Mouse (Mus musculus) adrenal gland, postnatal 14 days (tissue): ENCODE results near the gene Tmem274. TPM values are rescaled to one million over a fixed set of nuclear protein-coding genes. Genes with fewer than 3 reads are reported as not detected.
"Not testable (repeated sequence)": the region's sequence is repeated elsewhere in the genome, so short reads cannot be mapped to it uniquely, and the experiment has no call there.

Source experiments
- DNase-seq: peaks from one replicate; pipeline ENCODE4 v3.0.0; 2021; ENCODE audit warnings: mixed read lengths
- long read RNA-seq, 2 experiments: library from polyadenylated mRNA; stranded (forward); transcript quantifications; one replicate each; pipeline ENCODE4 v2.0.0; 2021
- total RNA-seq: library from RNA; stranded (reverse); gene quantifications from 2 replicates; pipeline ENCODE4 v1.2.3, GENCODE M21; 2021

Gene Tmem274
- not detected in 2 replicates for total RNA-seq
- long read RNA-seq, experiment 1 = 0 reads
- long read RNA-seq, experiment 2 = 0 reads

DNA sequence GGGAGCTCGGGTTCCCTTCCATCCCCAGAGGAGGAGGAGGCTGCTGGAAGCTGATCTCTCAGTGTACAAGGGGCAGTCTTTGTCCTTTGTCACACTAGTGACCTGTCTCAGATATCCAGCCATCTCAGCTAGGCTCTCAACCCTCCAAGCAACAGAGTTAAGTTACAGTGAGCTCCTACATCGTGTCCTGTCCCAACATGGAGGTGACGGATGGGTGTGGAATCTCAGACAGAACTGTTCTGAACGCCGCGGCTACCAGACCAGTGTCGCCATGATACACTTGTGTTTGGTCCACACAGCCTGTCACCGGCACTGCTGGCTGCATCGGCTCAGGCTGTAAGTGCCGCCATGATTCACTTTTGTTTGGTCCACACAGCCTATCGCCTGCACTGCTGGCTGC lies at the start of gene Tmem274:
Gene Tmem274 (plus strand): TSS at position 301 of the 400 bp plus-strand sequence.
- DNase-seq = no peak

DNA sequence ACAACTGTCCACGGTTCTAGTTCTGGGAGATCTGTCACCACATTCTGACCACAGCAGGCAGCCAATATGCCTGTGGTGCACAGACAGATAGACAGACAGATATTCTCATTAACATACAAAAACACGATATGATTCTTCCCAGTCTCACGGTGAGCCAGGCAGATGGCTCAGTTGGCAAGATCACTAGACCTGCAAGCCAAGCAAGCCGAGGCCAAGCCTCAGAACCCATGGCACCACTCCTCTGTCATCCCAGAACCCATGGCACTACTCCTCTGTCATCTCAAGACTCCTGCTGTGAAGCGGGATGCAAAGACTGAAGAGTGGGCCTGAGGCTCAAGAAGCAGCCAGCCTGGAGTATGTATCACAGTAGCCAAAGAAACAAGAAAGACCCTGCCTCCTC lies 47.6 kb upstream of the Tmem274 start:
- DNase-seq = no peak

DNA sequence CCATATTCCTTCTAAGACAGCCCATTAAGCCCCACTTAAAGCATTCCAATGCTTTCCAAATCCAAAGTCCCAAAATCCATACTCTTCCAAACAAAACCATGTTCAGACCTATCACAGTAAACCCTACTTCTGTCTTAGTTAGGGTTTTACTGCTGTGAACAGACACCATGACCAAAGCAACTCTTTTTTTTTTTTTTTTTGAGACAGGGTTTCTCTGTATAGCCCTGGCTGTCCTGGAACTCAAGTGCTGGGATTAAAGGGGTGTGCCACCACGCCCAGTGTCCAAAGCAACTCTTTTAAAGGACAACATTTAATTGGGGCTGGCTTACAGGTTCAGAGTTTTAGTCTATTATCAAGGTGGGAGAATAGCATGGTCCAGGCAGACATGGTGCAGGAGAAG lies 45.3 kb upstream of the Tmem274 start:
- DNase-seq = not testable (repeated sequence)

DNA sequence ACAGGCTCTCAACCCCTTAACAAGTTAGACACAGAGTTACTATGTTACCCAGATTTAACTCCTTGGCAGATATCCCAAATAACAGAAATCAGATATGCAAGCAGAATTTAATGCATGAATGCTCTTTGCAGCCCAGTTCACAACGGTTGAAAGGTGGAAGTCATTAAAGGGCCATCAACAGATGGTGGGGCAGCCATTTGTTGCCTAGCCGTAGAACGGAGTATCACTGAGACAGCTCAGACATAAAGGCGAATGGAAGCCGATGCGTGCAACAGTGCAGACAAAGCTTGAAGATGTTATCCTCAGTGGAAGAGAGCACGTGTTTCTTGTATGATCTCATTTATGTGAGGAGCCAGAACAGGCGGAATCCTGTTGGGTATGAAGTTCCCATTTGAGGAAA lies 36.6 kb upstream of the Tmem274 start:
- DNase-seq = no peak

DNA sequence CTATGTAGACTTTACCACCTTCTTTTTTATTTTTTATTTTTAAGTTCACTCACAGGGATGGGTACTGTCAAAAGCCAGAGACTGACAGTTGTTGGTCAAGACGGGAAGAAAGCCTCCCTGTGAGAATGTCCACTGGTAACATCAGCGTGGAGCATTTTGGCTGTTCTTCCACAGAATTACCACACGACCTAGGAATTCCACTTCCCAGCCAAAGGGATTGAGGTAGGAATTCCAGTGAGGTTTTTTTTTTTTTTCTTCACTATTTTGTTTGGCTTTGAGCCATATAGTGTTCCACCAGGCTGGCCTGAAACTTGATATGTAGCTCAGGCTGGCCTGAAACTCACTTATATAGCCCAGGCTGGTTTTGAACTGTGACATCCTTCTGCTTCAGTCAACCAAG lies 34.7 kb upstream of the Tmem274 start:
- DNase-seq = no peak

DNA sequence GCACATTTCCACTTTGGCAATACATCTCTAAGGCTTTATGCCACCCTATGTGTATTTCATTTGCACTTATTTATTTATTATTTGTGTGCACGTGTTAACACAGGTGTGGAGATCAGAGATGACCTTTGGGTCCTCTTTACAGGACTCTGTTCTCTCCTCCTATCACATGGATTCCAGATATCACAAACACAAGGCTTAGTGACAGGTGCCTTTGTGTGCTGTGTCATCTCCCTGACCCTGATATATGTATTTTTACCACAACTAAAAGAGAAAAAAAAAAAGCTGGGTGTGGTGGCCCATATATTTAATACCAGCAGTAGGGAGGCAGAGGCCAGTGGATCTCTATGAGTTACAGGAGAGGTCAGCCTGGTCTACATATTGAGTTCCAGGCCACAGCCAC lies 32.7 kb upstream of the Tmem274 start:
- DNase-seq = no peak

DNA sequence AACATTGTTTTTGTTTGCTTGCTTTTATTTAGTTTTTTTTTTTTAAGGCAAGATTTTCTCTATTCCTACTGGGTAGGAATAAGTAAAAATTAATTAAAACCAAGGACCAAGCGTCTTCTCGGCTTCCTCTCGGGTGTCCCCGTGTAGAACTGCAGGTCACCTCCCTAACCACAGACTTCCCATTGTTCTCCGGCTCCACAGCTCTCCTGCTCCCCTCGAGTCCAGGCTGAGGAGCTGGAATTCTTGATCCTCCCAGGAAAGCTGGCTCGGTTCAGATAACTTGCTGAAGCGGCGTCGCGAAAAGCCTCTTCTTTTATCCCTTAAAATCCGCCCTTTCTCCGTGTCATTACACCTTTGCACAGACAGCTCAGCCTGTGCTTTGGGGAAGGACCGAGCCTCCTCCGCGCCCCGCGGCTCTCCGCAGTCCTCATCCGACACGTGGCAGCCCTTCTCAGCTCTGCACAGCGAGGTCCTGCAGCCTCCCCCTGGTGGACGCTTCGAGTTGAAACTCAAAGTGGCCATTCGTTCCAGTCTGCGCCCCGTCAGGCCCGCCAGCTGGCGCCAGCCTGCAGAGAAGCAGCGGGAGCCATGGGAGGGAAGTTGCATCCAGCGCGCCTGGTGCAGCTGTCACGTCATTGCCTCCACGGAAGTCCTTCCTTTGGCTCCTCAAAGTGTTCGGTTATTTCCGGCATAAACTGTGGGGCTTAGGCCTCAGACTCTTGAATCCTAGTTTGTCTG lies 32.0 kb upstream of the Tmem274 start:
- peak; percentile 95 for DNase-seq

DNA sequence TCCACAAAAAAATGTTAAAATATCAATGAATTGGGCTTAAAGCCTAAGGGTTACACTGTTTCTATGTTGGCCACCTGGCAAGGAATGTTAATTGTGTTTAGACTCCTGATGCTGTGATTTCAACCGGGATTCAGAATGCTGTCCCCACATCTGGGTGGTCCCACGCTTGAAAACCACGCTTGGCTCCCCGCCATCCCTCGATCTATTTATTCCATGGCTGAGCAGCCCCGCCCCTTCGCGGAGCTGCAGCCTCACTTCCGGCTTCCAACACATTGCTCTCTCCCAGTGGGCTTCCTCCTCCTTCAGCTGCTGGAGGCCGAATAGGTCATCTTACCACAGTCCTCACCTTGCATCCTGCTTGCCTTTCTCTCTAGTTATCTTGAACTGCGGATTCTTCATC lies 31.3 kb upstream of the Tmem274 start:
- peak; percentile 54 for DNase-seq

DNA sequence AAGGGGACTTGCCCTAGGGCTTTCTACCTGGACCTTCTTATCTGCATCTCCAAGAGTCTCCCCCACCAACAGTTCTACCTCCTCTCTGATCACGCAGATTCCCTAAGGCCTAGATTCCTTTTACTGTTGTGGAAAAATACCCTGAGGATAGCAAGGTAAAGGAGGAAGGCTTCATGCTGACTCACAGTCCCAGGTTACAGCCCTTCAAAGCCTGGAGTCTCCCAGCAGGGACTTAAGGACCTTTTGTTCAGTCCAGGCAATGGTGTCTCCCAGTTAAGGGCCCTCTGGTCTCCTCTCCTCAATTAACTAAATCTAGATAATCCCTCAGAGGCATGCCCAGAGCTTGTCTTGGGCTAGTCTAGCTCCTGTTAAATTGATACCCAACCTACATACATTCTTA lies 30.9 kb upstream of the Tmem274 start:
- DNase-seq = no peak

DNA sequence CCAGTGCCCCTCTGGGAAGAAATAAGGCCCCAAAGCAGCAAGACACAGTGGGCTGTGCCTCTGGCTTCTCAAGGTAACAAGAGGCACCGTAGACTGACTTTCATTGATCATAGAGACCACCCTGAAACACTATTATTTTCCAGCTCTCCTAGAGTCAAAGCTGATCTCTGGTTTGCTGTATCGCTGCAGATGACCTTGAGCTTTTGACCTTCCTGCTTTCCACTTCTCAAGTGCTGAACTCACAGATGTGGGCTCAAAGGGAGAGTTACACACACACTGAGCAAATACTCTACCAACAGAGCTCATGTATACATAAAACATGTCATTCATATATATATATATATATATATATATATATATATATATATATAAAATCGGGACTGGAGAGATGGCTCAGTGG lies 26.5 kb upstream of the Tmem274 start:
- DNase-seq = peak; percentile 44

DNA sequence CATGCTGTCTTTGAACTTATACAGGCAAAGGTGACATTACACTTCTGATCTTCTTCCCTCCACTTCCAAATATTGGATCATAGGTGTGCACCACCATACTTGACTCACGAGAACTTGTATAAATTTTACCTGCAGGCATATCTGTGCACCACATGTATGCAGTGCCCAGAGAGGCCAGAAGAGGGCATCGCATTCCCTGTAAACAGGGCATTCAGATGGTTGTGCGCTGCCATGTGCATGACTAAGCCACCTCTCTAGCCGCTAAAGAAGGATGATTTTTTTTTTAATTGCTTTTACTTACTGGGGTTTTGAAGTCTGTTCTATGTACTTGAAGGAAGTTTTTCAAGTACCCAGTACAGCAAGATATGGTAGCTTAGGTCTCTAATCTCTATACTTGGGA lies 23.5 kb upstream of the Tmem274 start:
- peak; percentile 79 for DNase-seq

DNA sequence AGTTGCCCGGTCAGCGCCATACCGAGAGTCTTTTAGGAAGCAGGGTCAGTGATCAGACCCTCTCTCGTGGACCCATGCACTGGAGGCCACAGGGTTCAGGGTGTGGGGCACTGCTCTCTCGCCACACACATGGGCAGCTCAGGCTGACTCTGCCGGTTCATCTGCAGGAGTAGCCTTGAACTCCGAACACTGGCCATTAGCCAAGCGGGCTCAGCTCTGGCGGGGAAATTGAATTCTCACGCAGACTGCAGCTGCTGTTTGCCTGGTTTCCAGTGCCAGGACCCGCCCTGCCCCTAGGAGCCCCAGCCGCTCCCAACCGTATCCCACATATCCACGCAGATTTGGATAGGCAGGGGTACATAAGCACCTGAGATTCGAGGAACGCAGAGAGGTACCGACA lies 22.9 kb upstream of the Tmem274 start:
- peak; percentile 63 for DNase-seq

DNA sequence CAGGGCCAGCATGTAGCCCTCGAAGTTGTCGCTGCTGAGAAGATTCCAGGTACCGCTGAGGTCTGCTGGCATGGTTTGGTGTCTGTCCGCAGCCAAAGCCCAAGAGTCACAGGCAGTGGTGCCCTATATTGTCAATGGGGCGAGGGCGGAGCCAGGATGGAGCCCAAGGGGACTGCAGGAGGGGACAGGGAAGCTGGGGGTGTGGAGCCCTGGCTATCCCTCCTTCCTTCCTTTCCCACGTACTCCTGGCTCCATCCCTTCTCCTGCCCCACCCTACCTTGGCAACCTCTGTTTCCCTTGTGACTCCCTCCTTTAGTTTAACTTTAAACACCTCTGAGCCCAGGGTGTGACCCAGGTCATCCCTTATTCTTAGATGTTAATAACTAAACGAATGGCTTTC lies 22.3 kb upstream of the Tmem274 start, which contains the start of gene Rbp7:
Gene Rbp7 (minus strand): TSS at position 100 of the 400 bp plus-strand sequence.
- DNase-seq = no peak

DNA sequence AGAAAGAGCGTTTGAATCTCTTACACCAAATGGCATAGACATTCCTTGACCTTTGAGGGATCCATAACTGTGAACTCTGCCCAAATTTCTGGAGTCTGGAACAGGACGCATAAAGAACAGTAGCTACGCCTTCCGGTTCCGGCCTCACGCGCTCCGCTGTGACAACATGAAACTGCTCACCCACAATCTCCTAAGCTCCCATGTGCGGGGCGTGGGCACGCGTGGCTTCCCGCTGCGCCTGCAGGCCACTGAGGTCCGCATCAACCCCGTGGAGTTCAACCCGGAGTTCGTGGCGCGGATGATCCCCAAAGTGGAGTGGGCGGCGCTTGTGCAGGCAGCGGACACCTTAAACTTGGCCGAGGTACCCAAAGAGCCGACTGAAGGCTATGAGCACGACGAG lies 20.0 kb upstream of the Tmem274 start:
- DNase-seq = not testable (repeated sequence)

DNA sequence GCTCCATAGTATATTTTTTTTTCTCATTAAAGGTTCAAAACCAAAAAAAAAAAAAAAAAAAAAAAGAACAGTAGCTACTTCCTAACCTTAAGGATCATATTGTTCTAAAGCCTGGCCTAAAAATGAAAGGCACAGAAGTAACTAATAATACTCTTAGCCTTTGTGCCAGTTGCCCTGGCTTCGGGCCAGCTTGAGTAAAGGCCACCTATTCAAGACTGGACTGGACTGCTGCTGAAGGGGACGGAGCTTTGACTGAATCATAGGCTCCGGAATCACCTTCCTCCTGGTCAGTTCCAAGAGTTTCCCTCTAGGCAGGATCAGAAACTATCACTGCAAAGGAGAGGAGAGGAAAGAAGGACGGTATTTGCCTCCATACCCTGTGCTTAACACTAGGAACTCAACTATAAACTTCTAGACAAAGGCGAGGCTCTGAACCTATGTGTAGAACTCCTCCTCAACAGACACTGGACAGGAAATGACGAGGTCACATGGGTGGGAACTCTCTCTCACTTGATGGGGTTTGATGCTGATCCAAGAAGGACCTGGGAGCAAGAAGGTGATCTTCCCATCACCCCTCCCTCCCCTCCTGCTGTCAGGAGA lies 19.2 kb upstream of the Tmem274 start:
- peak; percentile 82 for DNase-seq

DNA sequence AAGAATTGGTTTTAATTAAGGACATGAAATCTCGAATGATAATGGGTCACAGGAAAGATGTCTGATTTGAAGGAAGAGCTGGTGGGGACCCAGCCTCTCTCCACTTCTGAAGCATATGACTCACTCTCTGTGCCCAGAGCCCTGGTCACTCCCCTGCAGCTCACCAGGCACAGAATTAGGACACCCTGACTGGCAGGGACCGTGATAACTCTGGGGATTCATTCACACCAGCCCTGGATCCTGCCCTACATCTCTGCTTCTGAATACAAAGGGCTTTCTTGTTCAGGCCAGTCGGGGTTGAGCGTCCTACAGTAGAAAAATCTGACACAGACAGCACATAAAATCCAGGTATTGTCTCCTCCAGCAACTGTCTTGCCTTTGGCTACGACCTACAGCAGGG lies 18.7 kb upstream of the Tmem274 start:
- DNase-seq = peak; percentile 47

DNA sequence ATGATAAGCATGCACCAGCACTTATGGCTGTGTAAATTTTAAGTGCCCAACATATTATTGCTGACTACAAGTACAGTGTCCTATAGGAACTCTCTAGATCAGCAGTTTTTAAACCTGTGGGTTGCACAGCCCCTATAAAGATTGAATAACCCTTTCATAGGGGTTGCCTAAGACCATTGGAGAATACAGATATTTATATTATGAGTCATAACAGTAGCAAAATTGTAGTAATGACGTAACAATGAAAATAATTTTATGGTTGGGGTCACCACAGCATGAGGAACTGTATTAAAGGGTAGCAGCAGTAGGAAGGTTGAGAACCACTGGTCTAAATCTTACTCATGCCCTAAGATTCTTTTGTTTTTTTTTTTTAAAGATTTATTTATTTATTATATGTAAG lies 17.8 kb upstream of the Tmem274 start:
- DNase-seq = no peak

DNA sequence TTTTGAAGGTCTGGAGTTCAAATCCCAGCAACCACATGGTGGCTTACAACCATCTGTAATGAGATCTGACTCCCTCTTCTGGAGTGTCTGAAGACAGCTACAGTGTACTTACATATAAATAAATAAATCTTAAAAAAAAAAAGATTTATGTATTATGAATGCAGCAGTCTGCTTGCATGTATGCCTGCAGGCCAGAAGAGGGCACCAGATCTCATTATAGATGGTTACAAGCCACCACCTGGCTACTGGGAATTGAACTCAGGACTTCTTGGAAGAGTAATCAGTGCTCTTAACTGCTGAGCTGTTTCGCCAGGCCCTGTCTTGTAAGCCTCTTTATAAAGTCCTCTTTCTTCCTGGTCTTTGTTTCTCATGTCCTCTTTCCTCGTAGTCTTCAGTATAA lies 16.7 kb upstream of the Tmem274 start:
- not testable (repeated sequence) for DNase-seq

DNA sequence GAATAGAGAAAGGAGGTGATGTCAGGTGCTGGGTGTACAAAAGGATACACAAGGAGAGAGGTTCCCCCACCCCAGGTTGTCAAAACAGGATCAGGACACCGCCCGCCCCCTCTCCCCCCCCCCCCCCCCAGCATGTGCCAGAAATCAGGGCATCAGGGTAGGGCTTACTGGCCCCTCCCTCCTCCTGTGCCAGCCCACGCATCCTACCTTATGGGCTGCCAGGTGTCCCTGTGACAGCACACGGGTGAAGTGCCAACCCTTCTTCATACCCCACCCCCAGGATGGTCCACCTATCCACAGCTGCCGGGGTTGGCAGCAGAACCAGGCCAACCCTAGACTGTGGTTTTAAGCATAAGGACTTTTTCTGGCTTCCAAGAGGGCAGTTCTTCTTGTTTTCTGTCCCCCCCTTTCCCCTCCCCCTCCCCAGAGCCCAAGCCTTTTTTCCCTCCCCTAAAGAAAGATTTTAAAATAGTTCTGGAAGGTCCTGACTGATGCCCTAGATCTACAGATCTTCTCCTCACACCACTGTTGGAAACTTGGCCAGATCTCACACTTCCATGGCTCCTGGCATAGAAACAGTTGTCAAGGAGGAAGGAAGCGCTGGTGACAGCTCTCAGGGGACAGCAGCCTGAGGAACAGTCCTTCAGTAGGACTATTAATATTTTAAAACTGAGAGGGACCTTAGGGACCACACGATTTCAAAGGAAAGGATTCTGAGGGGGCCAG lies 15.4 kb upstream of the Tmem274 start:
- no peak for DNase-seq

DNA sequence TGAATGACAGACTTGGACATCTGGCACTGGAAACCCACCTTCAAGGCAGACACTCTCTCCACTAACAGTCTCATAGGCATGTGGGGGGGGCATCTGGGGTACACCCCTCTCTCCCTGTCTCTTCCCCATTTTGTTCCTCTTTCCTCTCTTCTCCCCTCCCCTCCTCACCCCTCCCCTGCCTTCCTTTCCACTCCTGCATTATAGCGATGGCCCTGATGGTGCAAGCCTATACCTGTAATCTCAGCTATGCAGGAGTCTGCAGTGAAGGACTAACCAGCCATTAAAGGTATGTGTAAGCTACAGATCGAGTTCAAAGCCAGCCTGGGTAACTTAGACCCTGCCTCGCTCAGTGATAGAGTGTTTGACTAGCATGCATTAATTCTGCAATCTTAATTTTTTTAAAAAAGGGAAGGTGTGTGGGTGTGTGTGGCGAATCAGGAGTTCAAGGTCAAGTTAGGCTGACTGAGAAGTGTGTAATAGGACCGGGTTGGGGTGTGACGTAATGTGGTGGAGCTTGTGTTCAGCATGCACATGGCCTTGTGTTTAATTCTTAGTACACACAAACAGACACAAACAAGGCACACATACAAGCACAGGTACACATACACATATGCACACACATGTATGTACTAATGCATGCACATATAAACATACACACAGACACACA lies 14.7 kb upstream of the Tmem274 start:
- no peak for DNase-seq

DNA sequence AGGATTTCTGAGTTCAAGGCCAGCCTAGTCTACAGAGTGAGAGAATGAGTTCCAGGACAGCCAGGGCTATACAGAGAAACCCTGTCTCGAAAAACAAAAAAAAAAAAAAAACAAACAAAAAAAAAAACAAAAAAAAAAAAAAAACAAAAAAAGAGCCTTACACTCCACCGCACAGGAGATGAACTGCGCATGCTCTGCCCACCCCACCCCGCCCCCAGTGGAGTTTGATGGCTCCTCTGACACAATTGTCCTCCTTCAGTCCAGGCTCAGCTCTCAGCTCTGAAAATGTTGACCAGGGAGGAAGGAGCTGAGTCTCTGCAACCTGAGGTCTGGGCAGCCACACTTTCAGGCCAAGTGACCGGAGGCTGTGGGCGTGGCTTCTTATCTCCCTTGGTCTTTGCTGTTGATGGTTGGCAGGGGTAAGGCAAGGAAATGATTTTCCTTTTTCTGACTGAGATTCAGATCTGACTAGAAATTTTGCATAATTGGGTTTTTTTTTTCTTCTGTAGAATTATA lies 13.7 kb upstream of the Tmem274 start:
- DNase-seq = no peak

DNA sequence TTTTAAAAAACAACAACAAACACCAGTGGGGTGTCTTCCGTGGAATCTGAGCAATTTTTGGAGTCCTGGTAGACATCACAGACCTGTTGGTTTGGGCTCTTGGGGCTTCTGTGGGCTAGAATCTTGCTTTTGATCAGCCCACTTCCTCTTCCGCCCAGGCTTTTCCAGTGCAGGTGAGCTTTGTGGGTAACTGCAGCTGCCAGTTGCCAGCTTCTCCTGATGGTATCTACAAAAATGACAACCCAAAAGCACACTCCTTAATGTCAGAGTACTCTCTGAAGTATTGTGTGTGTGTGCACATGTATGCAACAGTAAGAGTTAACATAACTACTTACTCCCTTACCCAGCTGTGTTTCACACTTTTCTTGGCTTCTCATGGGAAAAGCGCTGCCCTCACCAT lies 7.6 kb upstream of the Tmem274 start:
- DNase-seq = no peak

DNA sequence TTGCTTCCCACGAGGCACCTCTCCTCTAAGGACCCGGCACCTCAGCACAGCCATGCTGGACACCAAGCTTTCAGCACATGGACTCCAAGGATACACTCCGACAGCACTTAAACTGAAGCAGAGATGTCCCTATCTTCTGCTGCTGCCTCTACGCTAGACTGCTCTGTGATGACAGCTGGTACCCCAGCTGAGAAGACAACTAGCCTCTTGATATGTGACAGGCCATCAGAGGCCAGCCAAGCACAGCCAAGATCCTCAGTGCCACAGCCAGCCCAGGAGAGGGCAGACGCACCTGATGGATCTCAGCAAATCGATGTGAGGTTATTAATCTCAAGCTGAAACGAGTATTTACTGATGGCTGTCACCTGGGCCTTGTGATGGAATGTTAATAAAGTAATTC lies 2.1 kb upstream of the Tmem274 start:
- no peak for DNase-seq
